Mouse (Mus musculus) kidney, postnatal 0 days (tissue): ENCODE results near the gene Fstl5. TPM values are rescaled to one million over a fixed set of nuclear protein-coding genes. Genes with fewer than 3 reads are reported as not detected.

Source experiments
- ATAC-seq: fragments of 200-750 bp; cut with Nextera tagmentation; replicated peaks from 2 replicates; pipeline ENCODE4 v1.8.0; 2017; ENCODE audit warnings: low read depth, moderate number of reproducible peaks, moderate TSS enrichment, moderate library complexity; ENCODE audit not compliant: low FRiP score
- DNase-seq: peaks from one replicate; pipeline ENCODE4 v3.0.0-alpha.2; 2016; ENCODE audit warnings: low spot score
- H3K27ac ChIP-seq: fragments of 300-500 bp; sonication (generic); 2 replicates; pipeline ENCODE4 v1.5.1; 2014; ENCODE audit warnings: mild to moderate bottlenecking
- H3K27me3 ChIP-seq: fragments of 300-500 bp; sonication (generic); 2 replicates; pipeline ENCODE4 v1.6.1; 2014; ENCODE audit warnings: low read length, mixed read lengths; ENCODE audit not compliant: insufficient read depth
- H3K36me3 ChIP-seq: fragments of 300-500 bp; sonication (generic); 2 replicates; pipeline ENCODE4 v1.6.1; 2014; ENCODE audit warnings: low read length, mixed read lengths; ENCODE audit not compliant: insufficient read depth
- H3K4me1 ChIP-seq: fragments of 300-500 bp; sonication (generic); replicated peaks from 2 replicates; pipeline ENCODE4 v1.6.1; 2014; ENCODE audit warnings: antibody characterized with exemption, low read length, mixed read lengths; ENCODE audit not compliant: insufficient read depth
- H3K4me2 ChIP-seq: fragments of 300-500 bp; sonication (generic); 2 replicates; pipeline ENCODE4 v1.6.1; 2014; ENCODE audit warnings: mild to moderate bottlenecking, low read length, moderate library complexity, mixed read lengths
- H3K4me3 ChIP-seq: fragments of 300-500 bp; sonication (generic); replicated peaks from 2 replicates; pipeline ENCODE4 v1.5.1; 2014; ENCODE audit warnings: low read depth, low read length
- H3K9ac ChIP-seq: fragments of 300-500 bp; sonication (generic); 2 replicates; pipeline ENCODE4 v1.6.1; 2014; ENCODE audit warnings: low read depth, low read length
- H3K9me3 ChIP-seq: fragments of 300-500 bp; sonication (generic); replicated peaks from 2 replicates; pipeline ENCODE4 v1.6.1; 2016; ENCODE audit warnings: low read length, inconsistent platforms, mixed read lengths
- CTCF ChIP-seq: IDR thresholded peaks from 2 replicates; pipeline ENCODE4 v1.5.1; 2016; ENCODE audit warnings: antibody characterized with exemption, low read depth, mild to moderate bottlenecking, moderate library complexity
- WGBS: fragments of 180-500 bp; shearing (Covaris S2); extraction: QIAGEN DNeasy Blood & Tissue Kit; methylation state at CpG from one replicate; pipeline ENCODE4 v1.1.7; 2014; 5-methylcytosine and 5-hydroxymethylcytosine counted together
- polyA plus RNA-seq: library from polyadenylated mRNA; unstranded; fragments of >200 nt; fragmentation: Nextera tagmentation; extraction: Ambion mirVana; gene quantifications from 2 replicates; pipeline ENCODE4 v1.2.1, GENCODE M21; 2015

The Fstl5 gene
- polyA plus RNA-seq, 1 experiment from 2014 or later, result not detected

DNA sequence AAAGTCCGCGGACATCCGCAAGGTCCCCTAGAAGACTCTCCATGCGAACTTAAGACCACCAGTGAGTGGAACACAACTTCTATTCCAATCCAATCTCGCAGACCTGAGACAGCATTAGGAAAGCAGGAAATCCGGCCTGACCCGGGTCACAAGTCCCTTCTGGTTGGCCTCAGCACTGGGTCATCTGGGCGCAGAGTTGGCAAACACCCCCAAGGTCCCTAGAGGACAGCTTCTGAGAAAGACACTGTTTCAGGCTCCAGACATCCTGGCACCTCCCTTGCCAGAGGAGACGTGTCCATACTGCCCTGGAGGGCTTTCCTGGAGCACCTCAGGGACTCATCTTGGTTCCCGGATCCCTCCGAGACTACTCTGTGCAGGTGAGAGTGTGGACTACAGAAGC is 73.8 kb downstream of the Fstl5 start:
- ATAC-seq (no peak), DNase-seq (no peak)
- no peak overlapping the region for H3K27ac ChIP-seq
- WGBS, result 87% methylated on average over 11 of the region's 11 CpGs
- H3K4me2 ChIP-seq, result no peak overlapping the region
- no peaks in the 10 kb centered on the region for H3K27me3 ChIP-seq
- no peak overlapping the region for H3K4me3 ChIP-seq
- H3K36me3 ChIP-seq, result no peaks in the 10 kb centered on the region
- H3K9me3 ChIP-seq, result no peaks in the 10 kb centered on the region
- H3K9ac ChIP-seq, result no peak overlapping the region
- TF ChIP-seq CTCF, result no peak
- no peaks in the 10 kb centered on the region for H3K4me1 ChIP-seq

DNA sequence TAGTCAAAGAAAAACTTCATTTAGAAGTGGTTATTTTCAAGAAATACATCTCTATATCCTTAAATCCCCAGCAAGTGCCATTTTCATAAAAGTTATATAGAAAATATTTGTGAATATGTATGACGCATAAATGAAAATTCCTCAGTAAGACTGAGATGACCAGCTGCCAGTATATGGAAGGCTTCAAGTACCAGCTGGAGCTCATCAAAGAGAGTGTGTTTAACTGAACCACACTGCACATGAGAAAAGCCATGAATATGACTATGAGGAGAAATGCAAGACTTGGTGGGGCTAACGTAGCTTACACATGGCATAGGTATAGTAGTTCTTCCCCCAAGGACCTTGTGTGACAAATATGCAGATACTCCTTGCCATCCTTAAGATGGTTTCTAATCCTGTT is 164.8 kb downstream of the Fstl5 start:
- ATAC-seq (no peak), DNase-seq (no peak)
- 90% methylated on average over 2 of the region's 2 CpGs for WGBS
- no peaks in the 10 kb centered on the region for H3K4me1 ChIP-seq
- no peak overlapping the region for H3K4me2 ChIP-seq
- no peaks in the 10 kb centered on the region for H3K9me3 ChIP-seq
- H3K9ac ChIP-seq, result no peak overlapping the region
- no peak overlapping the region for H3K27ac ChIP-seq
- H3K4me3 ChIP-seq, result no peak overlapping the region
- no peak for TF ChIP-seq CTCF
- no peaks in the 10 kb centered on the region for H3K36me3 ChIP-seq
- H3K27me3 ChIP-seq, result no peaks in the 10 kb centered on the region

DNA sequence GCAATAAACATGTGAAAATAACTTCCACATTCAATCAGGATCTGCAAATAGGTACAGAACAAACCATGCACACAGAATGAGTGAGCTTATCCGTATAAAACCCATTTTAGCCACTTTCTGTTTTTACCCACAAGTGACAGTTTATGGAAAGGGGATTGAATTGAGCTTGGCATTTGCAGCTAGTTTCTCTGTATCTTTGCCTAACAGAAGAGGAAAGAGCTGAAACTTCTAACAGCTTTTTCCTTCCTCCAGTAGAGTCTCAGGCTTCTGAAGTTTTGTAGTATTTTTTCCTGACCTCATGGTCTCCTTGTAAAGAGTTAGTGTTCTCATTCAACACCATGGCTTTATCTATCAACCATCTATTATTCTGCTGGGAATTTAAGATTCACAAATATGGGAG is 177.3 kb downstream of the Fstl5 start:
- Histone ChIP-seq H3K27me3 (no peaks in the 10 kb centered on the region), H3K36me3 (no peaks in the 10 kb centered on the region), H3K27ac (no peak overlapping the region), H3K4me2 (no peak overlapping the region), H3K9ac (no peak overlapping the region), H3K9me3 (no peaks in the 10 kb centered on the region), H3K4me3 (no peak overlapping the region), H3K4me1 (no peaks in the 10 kb centered on the region)
- WGBS, result 86% methylated on average over 1 of the region's 1 CpGs
- DNase-seq (no peak), ATAC-seq (no peak)
- no peak for TF ChIP-seq CTCF

DNA sequence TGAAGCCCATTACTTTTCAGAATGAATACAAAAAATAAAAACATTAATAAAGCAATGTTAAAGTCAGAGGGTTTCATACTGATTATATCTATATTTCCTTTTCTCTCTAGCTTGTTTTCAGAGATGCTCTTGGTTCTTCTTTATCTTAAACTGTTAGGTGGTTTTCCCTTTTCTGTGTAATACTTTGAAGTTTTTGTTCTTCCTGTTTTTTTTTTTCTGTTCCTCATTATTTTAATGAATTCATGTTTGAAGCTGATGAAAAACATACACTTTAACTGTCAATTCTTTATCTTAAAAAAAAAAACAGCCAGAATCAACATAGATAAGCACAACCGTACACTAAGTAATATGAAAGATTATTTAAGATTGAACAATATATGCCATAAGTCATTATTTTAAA is 218.9 kb downstream of the Fstl5 start:
- no peak for ATAC-seq
- Histone ChIP-seq H3K27ac (no peak overlapping the region), H3K4me1 (no peaks in the 10 kb centered on the region), H3K4me3 (no peak overlapping the region), H3K27me3 (no peaks in the 10 kb centered on the region), H3K36me3 (no peaks in the 10 kb centered on the region), H3K4me2 (no peak overlapping the region), H3K9ac (no peak overlapping the region), H3K9me3 (no peaks in the 10 kb centered on the region)
- TF ChIP-seq CTCF, result no peak
- WGBS, result 79% methylated on average over 1 of the region's 1 CpGs
- DNase-seq, result no peak

DNA sequence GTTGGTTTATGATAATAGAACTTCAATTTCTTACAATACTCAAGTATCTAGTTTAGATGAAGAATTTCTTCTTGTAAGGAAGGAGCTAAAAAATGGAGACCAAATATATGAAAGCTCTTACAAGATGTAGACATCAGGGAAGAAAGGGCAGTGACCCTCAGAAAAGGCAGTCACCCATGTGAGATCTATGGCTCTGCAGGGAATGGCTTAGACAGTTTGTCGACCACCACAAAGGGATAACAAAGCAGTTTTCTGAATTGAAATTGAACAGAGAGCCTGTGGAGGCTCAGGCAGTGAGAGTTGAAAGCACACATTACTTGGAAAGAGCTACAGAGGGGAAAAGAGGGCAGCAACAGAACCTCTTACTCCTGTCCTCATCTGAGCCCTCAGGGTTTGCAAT is 220.3 kb downstream of the Fstl5 start:
- TF ChIP-seq CTCF, result no peak
- WGBS, result 16% methylated on average over 1 of the region's 1 CpGs
- no peak overlapping the region for H3K9ac ChIP-seq
- H3K27me3 ChIP-seq, result no peaks in the 10 kb centered on the region
- ATAC-seq (no peak), DNase-seq (no peak)
- H3K4me3 ChIP-seq, result no peak overlapping the region
- H3K4me2 ChIP-seq, result no peak overlapping the region
- no peaks in the 10 kb centered on the region for H3K36me3 ChIP-seq
- no peak overlapping the region for H3K27ac ChIP-seq
- H3K4me1 ChIP-seq, result no peaks in the 10 kb centered on the region
- no peaks in the 10 kb centered on the region for H3K9me3 ChIP-seq

DNA sequence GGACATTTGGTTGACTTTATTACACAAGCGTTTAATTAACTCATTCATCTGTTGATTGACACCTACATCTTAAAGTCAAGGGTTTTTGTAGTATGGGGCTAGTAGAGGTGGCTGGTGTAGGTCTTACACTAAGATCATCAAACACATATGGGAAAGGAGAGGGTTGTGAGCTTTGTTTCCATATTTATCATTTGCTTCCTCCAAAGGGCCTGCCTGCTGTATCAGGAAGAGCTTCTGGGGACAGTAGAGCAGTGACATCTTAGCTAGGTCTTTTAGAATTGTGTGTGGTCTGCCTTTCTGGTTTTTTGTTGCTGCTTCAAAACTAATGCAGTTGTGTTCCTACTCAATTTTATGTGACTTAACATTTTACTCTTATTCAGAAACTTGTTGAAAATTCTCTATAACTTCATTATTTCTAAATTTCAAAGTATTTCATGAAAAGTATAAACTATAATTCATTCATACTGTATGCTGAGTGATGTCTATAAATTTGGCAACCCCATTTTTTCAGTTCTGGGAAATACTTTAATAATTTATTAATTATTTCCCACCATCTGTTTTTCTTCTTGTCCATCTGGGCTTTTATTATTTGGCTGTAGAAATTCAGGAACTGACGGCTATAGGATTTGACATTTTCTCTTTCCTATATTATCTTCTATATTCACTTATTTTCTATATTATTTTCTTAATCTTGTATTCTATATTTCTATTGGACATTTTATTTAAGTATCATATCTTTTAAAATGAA is 227.1 kb downstream of the Fstl5 start:
- DNase-seq (no peak), ATAC-seq (no peak)
- Histone ChIP-seq H3K9me3 (no peaks in the 10 kb centered on the region), H3K27me3 (no peaks in the 10 kb centered on the region), H3K36me3 (no peaks in the 10 kb centered on the region), H3K4me3 (no peak overlapping the region), H3K4me2 (no peak overlapping the region), H3K9ac (no peak overlapping the region), H3K27ac (no peak overlapping the region), H3K4me1 (no peaks in the 10 kb centered on the region)
- no peak for TF ChIP-seq CTCF
- WGBS, result 78% methylated on average over 2 of the region's 2 CpGs

DNA sequence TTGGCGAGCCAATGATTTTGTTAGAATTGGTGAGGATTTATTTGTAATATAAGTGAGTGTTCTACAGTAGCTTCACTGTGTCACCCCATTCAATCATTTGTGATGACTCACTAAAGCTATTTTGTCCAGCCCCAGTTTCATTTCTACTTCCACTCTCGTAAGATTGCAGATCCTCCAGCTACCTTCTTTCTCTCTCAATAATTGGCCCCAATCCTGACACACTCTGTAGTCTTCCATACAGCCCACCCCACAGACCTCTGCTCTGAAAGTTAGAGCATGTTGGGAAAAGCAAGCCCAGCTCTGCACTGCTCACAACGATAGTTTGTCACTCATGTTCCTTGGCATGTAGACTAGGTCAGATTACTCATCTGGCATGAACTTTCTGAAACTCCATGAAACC is 242.9 kb downstream of the Fstl5 start:
- no peak overlapping the region for H3K4me3 ChIP-seq
- H3K27me3 ChIP-seq, result no peaks in the 10 kb centered on the region
- H3K36me3 ChIP-seq, result no peaks in the 10 kb centered on the region
- no peak overlapping the region for H3K9ac ChIP-seq
- H3K4me1 ChIP-seq, result no peaks in the 10 kb centered on the region
- ATAC-seq (no peak), DNase-seq (no peak)
- H3K27ac ChIP-seq, result no peak overlapping the region
- no peak for TF ChIP-seq CTCF
- no peaks in the 10 kb centered on the region for H3K9me3 ChIP-seq
- WGBS, result 90% methylated on average over 3 of the region's 3 CpGs
- no peak overlapping the region for H3K4me2 ChIP-seq
